Mouse (Mus musculus) heart, adult 2 months (tissue): ENCODE results near the gene Gale.

Source experiments
- CTCF ChIP-seq: fragments of 200-600 bp; IDR thresholded peaks from 2 replicates; pipeline ENCODE4 v1.8.1; 2022; ENCODE audit warnings: antibody characterized with exemption, mild to moderate bottlenecking, moderate library complexity
- EP300 ChIP-seq: fragments of 200-500 bp; IDR thresholded peaks from 2 replicates; pipeline ENCODE4 v1.6.1; 2011; ENCODE audit warnings: low read depth, low read length, control low read depth; ENCODE audit not compliant: insufficient read depth

DNA sequence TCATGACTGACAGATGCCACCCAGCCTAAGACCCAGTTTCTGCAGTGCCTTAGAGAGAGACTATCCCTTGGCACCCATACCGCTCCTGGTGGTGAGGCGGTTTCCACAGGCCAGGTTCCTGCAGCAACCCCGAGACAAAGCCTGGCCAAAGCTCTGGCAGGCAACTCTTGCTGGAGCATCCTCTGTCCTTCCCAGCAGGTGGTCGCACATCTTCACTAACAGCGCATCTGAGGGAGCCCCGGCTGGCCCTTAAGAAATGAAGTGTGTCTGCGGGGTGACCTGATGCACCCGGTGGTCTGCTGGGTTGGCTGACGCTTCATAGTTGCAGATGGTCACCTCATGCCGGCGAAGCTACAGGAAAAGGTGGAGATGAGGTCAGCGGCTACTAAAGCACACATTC is 12.6 kb downstream of the Gale start:
- TF ChIP-seq CTCF (no peak), EP300 (no peak)
